Mouse (Mus musculus) heart, adult 2 months (tissue): ENCODE data around the gene Hbq1a. TPM values are rescaled to one million over a fixed set of nuclear protein-coding genes. Genes with fewer than 3 reads are reported as not detected.

Experiments
- DNase-seq, 2 experiments: peaks; one replicate each; pipeline ENCODE4 v3.0.0; 2021
- H3K27ac ChIP-seq: fragments of 200-600 bp; 2 replicates; pipeline ENCODE4 v1.8.1; 2022
- H3K27me3 ChIP-seq: fragments of 200-500 bp; 2 replicates; pipeline ENCODE4 v1.6.1; 2012; ENCODE audit warnings: mild to moderate bottlenecking, low read length, inconsistent platforms, mixed read lengths; ENCODE audit not compliant: control insufficient read depth, insufficient read depth
- H3K36me3 ChIP-seq: fragments of 200-500 bp; 2 replicates; pipeline ENCODE4 v1.6.1; 2012; ENCODE audit warnings: low read length, inconsistent platforms; ENCODE audit not compliant: control insufficient read depth, insufficient read depth
- H3K4me1 ChIP-seq: fragments of 200-500 bp; 2 replicates; pipeline ENCODE4 v1.6.1; 2011; ENCODE audit warnings: low read length; ENCODE audit not compliant: control insufficient read depth, insufficient read depth
- H3K4me3 ChIP-seq: fragments of 200-600 bp; 2 replicates; pipeline ENCODE4 v1.8.1; 2022
- H3K79me2 ChIP-seq: fragments of 200-500 bp; replicated peaks from 2 replicates; pipeline ENCODE4 v1.6.1; 2012; ENCODE audit warnings: mild to moderate bottlenecking, inconsistent platforms, low read length, moderate library complexity, mixed read lengths; ENCODE audit not compliant: control insufficient read depth, insufficient read depth
- H3K9ac ChIP-seq: fragments of 200-500 bp; 2 replicates; pipeline ENCODE4 v1.6.1; 2012; ENCODE audit warnings: low read depth, mild to moderate bottlenecking, control low read depth, inconsistent platforms, low read length, mixed read lengths
- CTCF ChIP-seq: fragments of 200-600 bp; IDR thresholded peaks from 2 replicates; pipeline ENCODE4 v1.8.1; 2022; ENCODE audit warnings: antibody characterized with exemption, mild to moderate bottlenecking, moderate library complexity
- EP300 ChIP-seq: fragments of 200-500 bp; IDR thresholded peaks from 2 replicates; pipeline ENCODE4 v1.6.1; 2011; ENCODE audit warnings: low read depth, low read length, control low read depth; ENCODE audit not compliant: insufficient read depth
- POLR2A ChIP-seq: fragments of 200-500 bp; IDR thresholded peaks from 2 replicates; pipeline ENCODE4 v1.6.1; 2011; ENCODE audit warnings: mild to moderate bottlenecking, low read depth, low read length, control low read depth; ENCODE audit not compliant: insufficient read depth
- WGBS: fragments of 180-500 bp; shearing (Covaris S2); methylation state at CpG from one replicate; pipeline ENCODE4 v1.1.7; 2018; 5-methylcytosine and 5-hydroxymethylcytosine counted together
- intact Hi-C: fragments of 180-260 bp; cut with DNase I; formaldehyde crosslinking; loops from one replicate; pipeline ENCODE4 v1.15.1; 2025
- polyA plus RNA-seq: library from polyadenylated mRNA; depleted of rRNA; stranded (reverse); fragments of >200 nt; gene quantifications from 2 replicates; pipeline ENCODE4 v1.2.3, GENCODE M21; 2012
- total RNA-seq, 2 experiments: library from RNA; stranded (reverse); gene quantifications; 2 replicates each; pipeline ENCODE4 v1.2.3; 2021

Gene Hbq1a
- total and polyA plus RNA-seq, 3 experiments, result 4.4 to 7.0 TPM; not detected in 1

DNA sequence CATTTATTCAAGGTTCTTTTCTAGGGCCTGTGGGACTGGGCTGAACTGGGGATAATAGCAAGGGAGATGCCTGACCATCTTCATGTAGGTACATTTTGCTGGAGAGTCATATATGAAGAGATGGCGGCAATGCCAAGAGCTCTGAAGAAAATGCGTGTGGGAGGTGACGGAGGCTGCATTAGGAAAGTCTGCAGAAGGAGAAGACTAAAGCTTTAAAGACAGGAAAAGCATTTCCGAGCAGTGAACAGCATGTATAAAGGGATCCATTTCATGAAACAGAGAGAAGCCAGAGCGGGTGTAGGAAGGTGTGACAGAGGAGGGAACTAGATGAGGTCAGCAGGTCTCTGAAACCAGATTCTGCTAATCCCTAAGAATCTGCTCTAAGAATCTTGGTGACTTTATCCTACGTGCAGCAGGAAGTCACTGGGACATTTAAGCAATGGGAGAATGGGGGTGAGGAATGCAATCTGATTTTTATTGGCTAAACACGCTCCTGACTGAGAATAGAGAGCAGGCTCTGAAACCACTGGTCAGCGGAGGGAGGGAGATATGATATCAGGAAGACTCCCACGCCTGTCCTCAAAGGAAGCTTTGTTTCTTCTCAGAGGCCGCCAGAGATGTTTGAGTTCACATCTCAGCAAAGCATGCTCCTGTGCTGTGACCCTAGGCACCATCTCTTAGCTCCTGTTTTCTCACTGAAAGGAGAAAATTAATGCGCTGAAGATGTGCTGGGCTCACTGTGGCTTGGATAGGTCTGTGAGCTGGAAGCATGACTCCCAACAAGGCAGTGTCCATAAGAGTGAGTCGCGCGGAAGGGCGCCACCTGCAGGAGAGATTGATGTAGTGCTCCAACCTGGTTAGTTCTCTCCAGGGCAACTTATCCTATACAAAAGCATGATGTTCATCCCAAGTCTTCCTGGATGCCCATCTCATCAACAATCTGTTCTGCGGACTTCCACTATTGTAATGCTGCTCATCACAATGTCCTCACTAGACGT is 40.9 kb downstream of the Hbq1a start:
- no peak overlapping the region for H3K4me3 ChIP-seq
- no peak for TF ChIP-seq POLR2A
- TF ChIP-seq CTCF, result peak; percentile 85
- no peaks in the 10 kb centered on the region for H3K27me3 ChIP-seq
- H3K27ac ChIP-seq, result no peak overlapping the region
- no peaks in the 10 kb centered on the region for H3K79me2 ChIP-seq
- 23% methylated on average over 17 of the region's 17 CpGs for WGBS
- peaks cover 11% of the 10 kb centered on the region for H3K4me1 ChIP-seq
- no peaks in the 10 kb centered on the region for H3K36me3 ChIP-seq
- intact Hi-C loops, result loop anchor here (2.0 to 10.0 kb wide), 3 partner anchors 16 to 354 kb away; no protein-coding TSS in a partner anchor
- H3K9ac ChIP-seq, result no peak overlapping the region
- peak; percentile 51 to 61 for DNase-seq

DNA sequence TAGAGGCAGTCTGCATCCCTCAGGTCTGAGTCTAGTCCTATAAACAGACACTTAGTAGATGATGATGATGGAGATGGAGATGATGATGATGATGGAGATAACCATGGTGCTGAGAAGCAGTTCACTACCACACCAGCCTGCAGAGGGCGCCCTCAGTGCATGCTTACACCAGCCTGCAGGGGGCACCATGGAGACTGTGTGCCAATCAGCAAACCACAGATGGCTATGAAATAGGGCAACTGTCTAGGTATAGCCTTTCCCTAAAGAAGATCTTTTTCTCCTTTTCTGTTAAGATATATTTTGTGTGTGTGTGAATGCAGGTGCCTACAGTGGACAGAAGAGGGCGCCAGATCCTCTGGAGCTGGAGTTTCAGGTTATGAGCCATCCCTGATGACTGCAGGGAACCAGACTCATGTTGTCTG is 42.9 kb downstream of the Hbq1a start:
- DNase-seq, result peak in 1 of 2 experiments; percentile 68
- H3K79me2 ChIP-seq, result no peaks in the 10 kb centered on the region
- H3K27ac ChIP-seq, result no peak overlapping the region
- peaks cover 11% of the 10 kb centered on the region for H3K4me1 ChIP-seq
- H3K27me3 ChIP-seq, result peaks cover under 1% of the 10 kb centered on the region; the same call in 1 of the 2 replicates
- H3K36me3 ChIP-seq, result no peaks in the 10 kb centered on the region
- WGBS, result 19% methylated on average over 2 of the region's 2 CpGs
- intact Hi-C loops, result loop anchor here (5.0 to 10.0 kb wide), 2 partner anchors 245 to 352 kb away; no protein-coding TSS in a partner anchor
- no peak overlapping the region for H3K4me3 ChIP-seq
- no peak overlapping the region for H3K9ac ChIP-seq
- TF ChIP-seq POLR2A, result no peak
- TF ChIP-seq CTCF, result peak; percentile 80
- no peak for TF ChIP-seq EP300

DNA sequence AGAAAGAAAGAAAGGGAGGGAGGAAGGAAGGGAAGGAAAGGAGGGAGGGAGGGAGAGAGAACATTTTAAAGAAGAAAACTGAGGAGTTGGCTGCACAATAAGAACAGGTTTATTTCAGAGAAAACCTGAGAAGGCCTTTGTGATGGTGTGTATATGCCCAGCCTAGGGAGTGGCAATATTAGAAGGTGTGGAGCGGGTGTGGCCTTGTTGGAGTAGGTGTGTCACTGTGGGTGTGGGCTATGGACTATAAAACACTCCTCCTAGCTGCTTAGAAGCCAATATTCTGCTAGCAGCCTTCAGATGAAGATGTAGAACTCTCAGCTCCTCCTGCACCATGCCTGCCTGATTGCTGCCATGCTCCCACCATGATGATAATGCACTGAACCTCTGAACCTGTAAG is 43.5 kb downstream of the Hbq1a start:
- H3K27me3 ChIP-seq, result peaks cover 2% of the 10 kb centered on the region; the same call in 1 of the 2 replicates
- no peak overlapping the region for H3K27ac ChIP-seq
- no peak for DNase-seq
- no peak overlapping the region for H3K9ac ChIP-seq
- H3K79me2 ChIP-seq, result no peaks in the 10 kb centered on the region
- 96% methylated on average over 1 of the region's 1 CpGs for WGBS
- intact Hi-C loops, result loop anchor here (5.0 to 10.0 kb wide), 2 partner anchors 244 to 351 kb away; no protein-coding TSS in a partner anchor
- no peak overlapping the region for H3K4me3 ChIP-seq
- TF ChIP-seq POLR2A (no peak), EP300 (no peak), CTCF (no peak)
- peaks cover 11% of the 10 kb centered on the region for H3K4me1 ChIP-seq
- no peaks in the 10 kb centered on the region for H3K36me3 ChIP-seq

DNA sequence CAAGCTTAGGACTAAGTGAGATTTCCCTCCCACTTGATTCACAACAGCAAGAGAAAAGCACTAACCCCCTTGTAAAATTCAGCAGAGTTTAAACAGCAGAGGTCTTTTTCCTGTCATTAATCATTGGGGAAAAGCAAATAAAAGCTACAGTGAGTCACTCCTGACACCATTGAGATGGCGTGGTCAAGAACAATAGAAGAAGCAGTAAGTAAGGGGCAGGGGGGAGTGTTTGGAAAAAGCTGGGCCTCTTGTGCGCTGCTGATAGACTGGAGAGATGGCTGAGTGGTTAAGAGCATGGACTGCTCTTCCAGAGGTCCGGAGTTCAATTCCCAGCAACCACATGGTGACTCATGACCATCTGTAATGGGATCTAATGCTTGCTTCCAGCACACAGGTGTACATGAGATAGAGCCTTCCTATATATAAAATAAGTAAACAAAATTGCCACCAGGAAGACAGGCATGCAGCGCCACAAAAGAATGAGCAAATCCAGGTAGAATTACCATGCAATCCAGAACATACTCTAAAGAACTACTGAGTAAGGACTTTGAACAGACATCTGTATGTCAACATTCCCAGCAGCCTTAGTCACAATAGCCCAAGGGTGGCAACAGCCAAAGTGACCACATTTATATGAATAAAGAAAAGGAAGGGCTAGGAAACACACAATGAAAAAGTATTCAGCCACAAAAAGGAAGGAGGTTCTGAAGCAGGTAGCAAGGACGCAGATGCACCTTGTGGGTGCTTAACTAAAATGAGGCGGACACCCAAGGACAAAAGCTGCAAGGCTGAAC is 45.8 kb downstream of the Hbq1a start:
- Histone ChIP-seq H3K9ac (no peak overlapping the region), H3K27me3 (peaks cover 2% of the 10 kb centered on the region; the same call in 1 of the 2 replicates), H3K27ac (no peak overlapping the region), H3K36me3 (no peaks in the 10 kb centered on the region), H3K79me2 (no peaks in the 10 kb centered on the region), H3K4me3 (no peak overlapping the region), H3K4me1 (peaks cover 6% of the 10 kb centered on the region)
- 68% methylated on average over 6 of the region's 6 CpGs for WGBS
- DNase-seq, result no peak
- no peak for TF ChIP-seq CTCF
- TF ChIP-seq EP300, result no peak
- no peak for TF ChIP-seq POLR2A
- intact Hi-C loops, result loop anchor here (5.0 to 10.0 kb wide), 2 partner anchors 52 to 349 kb away; no protein-coding TSS in a partner anchor

DNA sequence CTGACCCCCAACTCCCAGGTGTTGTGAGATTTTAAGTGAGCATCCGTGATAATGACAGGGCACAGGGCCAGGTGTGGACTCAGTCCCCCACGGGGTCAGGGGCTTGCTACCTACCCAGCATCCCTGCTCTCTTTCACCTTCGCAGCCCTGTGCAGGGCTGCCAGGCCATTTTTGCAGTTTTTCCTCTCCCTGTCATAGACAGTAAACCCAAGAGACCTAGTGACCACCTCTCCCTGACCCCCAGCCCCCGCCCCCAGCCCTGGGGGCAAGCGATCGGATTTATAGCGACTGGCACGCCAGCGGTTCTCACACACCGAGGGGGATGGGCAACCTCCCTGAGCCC is 47.4 kb downstream of the Hbq1a start:
- TF ChIP-seq POLR2A (no peak), CTCF (no peak), EP300 (no peak)
- H3K4me3 ChIP-seq, result peak overlapping the region; percentile 80
- DNase-seq, result no peak
- WGBS, result 9% methylated on average over 10 of the region's 10 CpGs
- peaks cover 2% of the 10 kb centered on the region; the same call in 1 of the 2 replicates for H3K27me3 ChIP-seq
- peak overlapping the region; percentile 93 for H3K9ac ChIP-seq
- intact Hi-C loops, result loop anchor here (5.0 to 10.0 kb wide), 2 partner anchors 50 to 348 kb away; no protein-coding TSS in a partner anchor
- H3K27ac ChIP-seq, result peak overlapping the region; percentile 31; the same call in 1 of the 2 replicates
- H3K79me2 ChIP-seq, result no peaks in the 10 kb centered on the region
- peaks cover 1% of the 10 kb centered on the region; the same call in 1 of the 2 replicates for H3K4me1 ChIP-seq
- H3K36me3 ChIP-seq, result no peaks in the 10 kb centered on the region
